Mouse (Mus musculus) midbrain, embryonic 16.5 days (tissue): ENCODE data around the gene Etnk2. TPM values are rescaled to one million over a fixed set of nuclear protein-coding genes. Genes with fewer than 3 reads are reported as not detected.

Experiments
- ATAC-seq: fragments of 200-750 bp; cut with Nextera tagmentation; 2 replicates; pipeline ENCODE4 v1.8.0; 2017; ENCODE audit warnings: moderate TSS enrichment
- H3K27ac ChIP-seq: fragments of 300-500 bp; sonication (generic); 2 replicates; pipeline ENCODE4 v1.5.1; 2014; ENCODE audit warnings: mild to moderate bottlenecking, low read length, mixed read lengths
- H3K27me3 ChIP-seq: fragments of 300-500 bp; sonication (generic); 2 replicates; pipeline ENCODE4 v1.6.1; 2014; ENCODE audit warnings: low read depth, low read length, mixed read lengths; ENCODE audit not compliant: control insufficient read depth, insufficient read depth
- H3K36me3 ChIP-seq: fragments of 300-500 bp; sonication (generic); 2 replicates; pipeline ENCODE4 v1.6.1; 2014; ENCODE audit warnings: mild to moderate bottlenecking, low read length, moderate library complexity, mixed read lengths; ENCODE audit not compliant: control insufficient read depth, insufficient read depth
- H3K4me1 ChIP-seq: fragments of 300-500 bp; sonication (generic); 2 replicates; pipeline ENCODE4 v1.6.1; 2014; ENCODE audit warnings: mild to moderate bottlenecking, low read length, mixed read lengths; ENCODE audit not compliant: control insufficient read depth, insufficient read depth
- H3K4me2 ChIP-seq: fragments of 300-500 bp; sonication (generic); 2 replicates; pipeline ENCODE4 v1.6.1; 2014; ENCODE audit warnings: mild to moderate bottlenecking, low read length, mixed read lengths
- H3K4me3 ChIP-seq: fragments of 300-500 bp; sonication (generic); 2 replicates; pipeline ENCODE4 v1.5.1; 2014; ENCODE audit warnings: low read depth, mild to moderate bottlenecking, low read length, moderate library complexity, mixed read lengths
- H3K9ac ChIP-seq: fragments of 300-500 bp; sonication (generic); 2 replicates; pipeline ENCODE4 v1.6.1; 2014; ENCODE audit warnings: low read depth, low read length, mixed read lengths
- H3K9me3 ChIP-seq: fragments of 300-500 bp; sonication (generic); replicated peaks from 2 replicates; pipeline ENCODE4 v1.6.1; 2014; ENCODE audit warnings: mild to moderate bottlenecking, low read length, mixed read lengths; ENCODE audit not compliant: control insufficient read depth, poor library complexity, severe bottlenecking
- WGBS: fragments of 180-500 bp; shearing (Covaris S2); extraction: QIAGEN DNeasy Blood & Tissue Kit; methylation state at CpG from one replicate; pipeline ENCODE4 v1.1.7; 2014; 5-methylcytosine and 5-hydroxymethylcytosine counted together
- polyA plus RNA-seq: library from polyadenylated mRNA; unstranded; fragments of >200 nt; fragmentation: Nextera tagmentation; extraction: Ambion mirVana; gene quantifications from 2 replicates; pipeline ENCODE4 v1.2.1, GENCODE M21; 2015

The Etnk2 gene
- polyA plus RNA-seq: 24.6 and 26.5 TPM in 2 replicates

DNA sequence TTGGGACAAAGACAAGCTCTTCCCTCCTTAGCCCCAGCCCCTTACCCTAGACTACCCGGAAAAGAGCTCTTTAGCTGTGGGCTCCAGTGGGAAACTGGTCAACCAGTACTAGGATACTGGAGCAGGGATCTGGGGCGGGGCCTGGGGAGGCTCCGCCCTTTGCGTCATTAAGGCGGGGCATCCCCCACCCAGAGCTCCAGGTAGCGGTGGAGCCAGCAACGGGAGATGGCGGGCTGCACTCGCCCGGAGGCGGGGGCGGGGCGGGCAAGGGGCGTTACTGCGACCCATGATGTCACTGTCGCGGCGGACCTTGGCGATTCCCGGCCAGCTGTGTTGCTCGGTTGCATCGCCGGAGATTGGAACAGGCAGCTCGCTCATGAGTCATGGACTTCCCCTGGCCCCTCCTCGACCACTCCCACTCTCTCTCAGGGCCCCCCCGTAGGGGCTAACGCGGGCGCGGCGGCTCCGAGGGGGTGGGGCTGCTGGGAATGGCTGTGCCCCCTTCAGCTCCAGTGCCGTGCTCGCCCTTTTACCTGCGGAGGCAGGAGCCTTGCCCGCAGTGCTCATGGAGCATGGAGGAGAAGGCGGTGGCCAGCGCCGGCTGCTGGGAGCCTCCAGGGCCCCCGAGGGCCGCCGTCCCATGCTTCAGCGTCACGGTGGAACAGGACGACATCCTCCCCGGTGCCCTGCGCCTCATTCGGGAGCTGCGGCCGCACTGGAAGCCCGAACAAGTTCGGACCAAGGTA lies at the start of gene Etnk2:
Gene Etnk2, plus strand, starts transcription at position 297 of the 746 bp plus-strand sequence.
- Histone ChIP-seq H3K9ac (peak within 1 kb of the TSS; percentile 80), H3K27ac (peak within 1 kb of the TSS; percentile 50), H3K4me3 (peak within 1 kb of the TSS; percentile 59), H3K4me2 (peak within 1 kb of the TSS; percentile 68), H3K9me3 (no peaks in the 10 kb centered on the region), H3K27me3 (no peaks in the 10 kb centered on the region; the same call in 1 of the 2 replicates), H3K36me3 (no peaks in the 10 kb centered on the region), H3K4me1 (peaks cover 7% of the 10 kb centered on the region; the same call in 1 of the 2 replicates)
- peak; percentile 89 for ATAC-seq
- under 1% methylated on average over 52 of the region's 52 CpGs for WGBS

- Histone ChIP-seq H3K27me3 (no peaks in the 10 kb centered on the region), H3K36me3 (no peaks in the 10 kb centered on the region), H3K27ac (no peak overlapping the region), H3K4me2 (no peak overlapping the region), H3K4me3 (no peak overlapping the region), H3K9me3 (no peaks in the 10 kb centered on the region), H3K9ac (no peak overlapping the region), H3K4me1 (peaks cover 3% of the 10 kb centered on the region)
- ATAC-seq: no peak
- 32% methylated on average over 8 of the region's 8 CpGs for WGBS
Measured at GRCm38 (mm10) chr1:133314364-133314763, 49.0 kb upstream of the Etnk2 start.

- Histone ChIP-seq H3K4me3 (no peak overlapping the region), H3K27ac (no peak overlapping the region), H3K9ac (no peak overlapping the region), H3K4me1 (peaks cover 3% of the 10 kb centered on the region), H3K9me3 (no peaks in the 10 kb centered on the region), H3K4me2 (no peak overlapping the region), H3K36me3 (no peaks in the 10 kb centered on the region), H3K27me3 (no peaks in the 10 kb centered on the region)
- no peak for ATAC-seq
- 87% methylated on average over 6 of the region's 6 CpGs for WGBS
Measured at GRCm38 (mm10) chr1:133315775-133316174, 47.6 kb upstream of the Etnk2 start.

GRCm38 (mm10) chr1:133316577-133316976 lies 46.8 kb upstream of the Etnk2 start:
- no peak overlapping the region for H3K4me2 ChIP-seq
- no peaks in the 10 kb centered on the region for H3K36me3 ChIP-seq
- WGBS: 86% methylated on average over 4 of the region's 4 CpGs
- H3K27me3 ChIP-seq: no peaks in the 10 kb centered on the region
- H3K9me3 ChIP-seq: no peaks in the 10 kb centered on the region
- no peak for ATAC-seq
- no peak overlapping the region for H3K4me3 ChIP-seq
- H3K27ac ChIP-seq: no peak overlapping the region
- H3K9ac ChIP-seq: no peak overlapping the region
- peaks cover 3% of the 10 kb centered on the region for H3K4me1 ChIP-seq

GRCm38 (mm10) chr1:133317149-133317548 lies 46.2 kb upstream of the Etnk2 start:
- no peak overlapping the region for H3K4me2 ChIP-seq
- no peaks in the 10 kb centered on the region for H3K36me3 ChIP-seq
- WGBS: 72% methylated on average over 1 of the region's 1 CpGs
- H3K9ac ChIP-seq: no peak overlapping the region
- H3K4me1 ChIP-seq: peaks cover 3% of the 10 kb centered on the region
- no peaks in the 10 kb centered on the region for H3K27me3 ChIP-seq
- H3K9me3 ChIP-seq: no peaks in the 10 kb centered on the region
- H3K27ac ChIP-seq: no peak overlapping the region
- H3K4me3 ChIP-seq: no peak overlapping the region
- no peak for ATAC-seq

DNA sequence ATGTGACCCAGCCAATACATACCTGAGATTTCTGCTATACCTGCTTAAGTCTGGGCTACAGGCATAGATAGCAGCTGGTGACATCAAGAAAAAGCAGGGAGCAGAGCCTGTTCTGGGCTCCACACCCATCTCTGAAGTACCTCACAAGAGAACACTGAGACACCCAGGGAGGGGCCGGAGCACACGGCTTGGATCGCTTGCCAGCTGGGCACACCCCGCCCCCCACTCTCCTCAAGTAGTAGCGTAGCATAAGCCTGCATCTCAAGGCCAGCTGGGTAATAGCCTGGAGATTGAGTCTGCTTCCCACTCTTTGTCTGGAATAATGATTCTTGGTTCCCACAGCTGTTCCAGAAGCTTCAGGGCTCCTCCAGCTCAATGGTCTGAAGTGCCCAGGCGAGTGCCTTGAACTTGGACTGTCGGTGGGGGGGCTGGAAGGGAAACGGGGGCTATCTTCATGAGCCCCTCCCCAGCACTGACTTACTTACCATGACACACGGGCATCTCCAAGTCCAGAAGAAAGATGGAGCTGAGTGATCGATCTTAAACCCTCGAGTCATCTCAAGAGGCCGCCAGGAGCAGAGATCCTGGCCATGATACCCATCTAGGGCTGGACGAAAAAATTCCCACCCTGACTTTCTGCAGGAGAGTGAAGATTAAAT lies 42.0 kb upstream of the Etnk2 start, which contains the start of gene Kiss1:
Gene Kiss1, plus strand, starts transcription at position 609 of the 659 bp plus-strand sequence.
- Histone ChIP-seq H3K9ac (no peak within 1 kb of the TSS), H3K36me3 (no peaks in the 10 kb centered on the region), H3K27ac (no peak within 1 kb of the TSS), H3K4me3 (no peak within 1 kb of the TSS), H3K27me3 (no peaks in the 10 kb centered on the region), H3K4me1 (no peaks in the 10 kb centered on the region), H3K9me3 (no peaks in the 10 kb centered on the region), H3K4me2 (no peak within 1 kb of the TSS)
- ATAC-seq: no peak
- 77% methylated on average over 13 of the region's 13 CpGs for WGBS

- no peak overlapping the region for H3K4me2 ChIP-seq
- H3K27ac ChIP-seq: no peak overlapping the region
- no peaks in the 10 kb centered on the region for H3K9me3 ChIP-seq
- H3K9ac ChIP-seq: no peak overlapping the region
- ATAC-seq: no peak
- WGBS: 52% methylated on average over 5 of the region's 5 CpGs
- no peak overlapping the region for H3K4me3 ChIP-seq
- no peaks in the 10 kb centered on the region for H3K36me3 ChIP-seq
- H3K27me3 ChIP-seq: no peaks in the 10 kb centered on the region
- peaks cover 1% of the 10 kb centered on the region; the same call in 1 of the 2 replicates for H3K4me1 ChIP-seq
Measured at GRCm38 (mm10) chr1:133323333-133323732, 40.0 kb upstream of the Etnk2 start.

DNA sequence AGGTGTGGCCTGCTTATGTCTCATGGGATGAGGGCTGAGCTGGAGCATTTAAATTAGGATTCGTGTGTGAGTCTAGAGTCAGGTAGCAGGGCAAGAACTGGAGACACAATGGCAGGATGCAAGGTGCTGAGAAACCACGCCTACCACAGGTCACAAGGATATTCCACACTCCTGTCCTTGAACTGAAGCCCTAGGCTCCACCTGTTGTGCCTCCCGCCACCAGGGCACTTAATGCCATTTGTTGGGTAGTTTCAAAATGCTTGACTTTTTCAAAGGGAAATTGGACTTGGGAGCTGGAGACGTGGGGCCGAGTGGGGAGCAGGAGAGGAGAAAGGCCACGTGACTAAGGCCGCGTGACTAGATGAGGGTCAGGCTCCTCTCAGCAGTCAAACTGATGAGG lies 37.4 kb upstream of the Etnk2 start:
- H3K27me3 ChIP-seq: no peaks in the 10 kb centered on the region
- no peaks in the 10 kb centered on the region for H3K9me3 ChIP-seq
- no peak overlapping the region for H3K27ac ChIP-seq
- H3K9ac ChIP-seq: no peak overlapping the region
- WGBS: 86% methylated on average over 8 of the region's 8 CpGs
- H3K4me2 ChIP-seq: no peak overlapping the region
- H3K4me3 ChIP-seq: no peak overlapping the region
- no peak for ATAC-seq
- peaks cover 16% of the 10 kb centered on the region for H3K4me1 ChIP-seq
- no peaks in the 10 kb centered on the region for H3K36me3 ChIP-seq

- Histone ChIP-seq H3K36me3 (no peaks in the 10 kb centered on the region), H3K27me3 (no peaks in the 10 kb centered on the region), H3K4me1 (peaks cover 21% of the 10 kb centered on the region), H3K4me2 (no peak overlapping the region), H3K4me3 (no peak overlapping the region), H3K9ac (no peak overlapping the region), H3K9me3 (no peaks in the 10 kb centered on the region), H3K27ac (no peak overlapping the region)
- WGBS: 61% methylated on average over 5 of the region's 5 CpGs
- no peak for ATAC-seq
Measured at GRCm38 (mm10) chr1:133327094-133327493, 36.3 kb upstream of the Etnk2 start.
